Mouse (Mus musculus): ENCODE results near the gene Hivep2. TPM values are rescaled to one million over a fixed set of nuclear protein-coding genes. Genes with fewer than 3 reads are reported as not detected.

Hivep2 gene
- total RNA-seq, 2 experiments from 2014 or later = 23.3 to 26.6 TPM

GRCm38 (mm10) chr10:14076880-14077279 is 111.0 kb downstream of the Hivep2 start:
- no peak for DNase-seq (ENCODE audit: low spot score in 2 of 2)

GRCm38 (mm10) chr10:14080830-14081229 is 115.0 kb downstream of the Hivep2 start:
- no peak for DNase-seq (ENCODE audit: low spot score in 2 of 2)

- no peak for DNase-seq (ENCODE audit: low spot score in 2 of 2)
Measured at GRCm38 (mm10) chr10:14081824-14082223, 115.9 kb downstream of the Hivep2 start.

GRCm38 (mm10) chr10:14082275-14082674 is 116.4 kb downstream of the Hivep2 start:
- DNase-seq (ENCODE audit: low spot score in 2 of 2) = no peak

- no peak for DNase-seq (ENCODE audit: low spot score in 2 of 2)
Measured at GRCm38 (mm10) chr10:14085241-14085659, 119.4 kb downstream of the Hivep2 start.

- DNase-seq (ENCODE audit: low spot score in 2 of 2) = no peak
Measured at GRCm38 (mm10) chr10:14085882-14086515, 120.1 kb downstream of the Hivep2 start.

- DNase-seq (ENCODE audit: low spot score in 2 of 2) = no peak
Measured at GRCm38 (mm10) chr10:14087316-14087715, 121.4 kb downstream of the Hivep2 start.

- no peak for DNase-seq (ENCODE audit: low spot score in 2 of 2)
Measured at GRCm38 (mm10) chr10:14089488-14089887, 123.6 kb downstream of the Hivep2 start.

GRCm38 (mm10) chr10:14094033-14094432 is 128.2 kb downstream of the Hivep2 start:
- DNase-seq (ENCODE audit: low spot score in 2 of 2) = no peak

- no peak for DNase-seq (ENCODE audit: low spot score in 2 of 2)
Measured at GRCm38 (mm10) chr10:14096045-14096444, 130.2 kb downstream of the Hivep2 start.

GRCm38 (mm10) chr10:14099182-14099581 is 133.3 kb downstream of the Hivep2 start:
- no peak for DNase-seq (ENCODE audit: low spot score in 2 of 2)

GRCm38 (mm10) chr10:14100041-14100440 is 134.2 kb downstream of the Hivep2 start:
- DNase-seq (ENCODE audit: low spot score in 2 of 2) = no peak

GRCm38 (mm10) chr10:14100847-14101246 is 135.0 kb downstream of the Hivep2 start:
- no peak for DNase-seq (ENCODE audit: low spot score in 2 of 2)

GRCm38 (mm10) chr10:14101966-14102365 is 136.1 kb downstream of the Hivep2 start:
- no peak for DNase-seq (ENCODE audit: low spot score in 2 of 2)

GRCm38 (mm10) chr10:14107980-14108671 is 142.3 kb downstream of the Hivep2 start:
- no peak for DNase-seq (ENCODE audit: low spot score in 2 of 2)

- no peak for DNase-seq (ENCODE audit: low spot score in 2 of 2)
Measured at GRCm38 (mm10) chr10:14115846-14116245, 150.0 kb downstream of the Hivep2 start.

- DNase-seq (ENCODE audit: low spot score in 2 of 2) = no peak
Measured at GRCm38 (mm10) chr10:14116978-14117377, 151.1 kb downstream of the Hivep2 start.

- no peak for DNase-seq (ENCODE audit: low spot score in 2 of 2)
Measured at GRCm38 (mm10) chr10:14119201-14119600, 153.3 kb downstream of the Hivep2 start.

- no peak for DNase-seq (ENCODE audit: low spot score in 2 of 2)
Measured at GRCm38 (mm10) chr10:14120512-14120911, 154.6 kb downstream of the Hivep2 start.

- no peak for DNase-seq (ENCODE audit: low spot score in 2 of 2)
Measured at GRCm38 (mm10) chr10:14127826-14128225, 162.0 kb downstream of the Hivep2 start.

- DNase-seq (ENCODE audit: low spot score in 2 of 2) = no peak
Measured at GRCm38 (mm10) chr10:14130270-14130669, 164.4 kb downstream of the Hivep2 start.

GRCm38 (mm10) chr10:14131307-14131706 is 165.4 kb downstream of the Hivep2 start:
- no peak for DNase-seq (ENCODE audit: low spot score in 2 of 2)

- DNase-seq (ENCODE audit: low spot score in 2 of 2) = no peak
Measured at GRCm38 (mm10) chr10:14132061-14132460, 166.2 kb downstream of the Hivep2 start.
